Mouse (Mus musculus) forebrain, embryonic 16.5 days (tissue): ENCODE measurements around the gene Gm12888. TPM values are rescaled to one million over a fixed set of nuclear protein-coding genes. Genes with fewer than 3 reads are reported as not detected.
"Not testable (repeated sequence)": the region's sequence is repeated elsewhere in the genome, so short reads cannot be mapped to it uniquely, and the experiment has no call there.

Experiments used
- ATAC-seq: fragments of 200-750 bp; cut with Nextera tagmentation; 2 replicates; pipeline ENCODE4 v1.8.0; 2017; ENCODE audit warnings: mild to moderate bottlenecking, moderate library complexity
- H3K27ac ChIP-seq: fragments of 300-500 bp; sonication (generic); 2 replicates; pipeline ENCODE4 v1.5.1; 2014; ENCODE audit warnings: low read length, control low read depth
- H3K27me3 ChIP-seq: fragments of 300-500 bp; sonication (generic); replicated peaks from 2 replicates; pipeline ENCODE4 v1.6.1; 2014; ENCODE audit warnings: low read length; ENCODE audit not compliant: control insufficient read depth, insufficient read depth
- H3K36me3 ChIP-seq: fragments of 300-500 bp; sonication (generic); 2 replicates; pipeline ENCODE4 v1.6.1; 2014; ENCODE audit not compliant: control insufficient read depth, insufficient read depth
- H3K4me1 ChIP-seq: fragments of 300-500 bp; sonication (generic); replicated peaks from 2 replicates; pipeline ENCODE4 v1.6.1; 2014; ENCODE audit warnings: low read length; ENCODE audit not compliant: control insufficient read depth, insufficient read depth
- H3K4me2 ChIP-seq: fragments of 300-500 bp; sonication (generic); 2 replicates; pipeline ENCODE4 v1.6.1; 2014; ENCODE audit warnings: mild to moderate bottlenecking, low read length, control low read depth
- H3K4me3 ChIP-seq: fragments of 300-500 bp; sonication (generic); replicated peaks from 2 replicates; pipeline ENCODE4 v1.5.1; 2014; ENCODE audit warnings: mild to moderate bottlenecking, low read length, control low read depth
- H3K9ac ChIP-seq: fragments of 300-500 bp; sonication (generic); replicated peaks from 2 replicates; pipeline ENCODE4 v1.6.1; 2014; ENCODE audit warnings: low read depth, low read length, control low read depth
- H3K9me3 ChIP-seq: fragments of 300-500 bp; sonication (generic); 2 replicates; pipeline ENCODE4 v1.6.1; 2016; ENCODE audit warnings: low read length; ENCODE audit not compliant: control insufficient read depth
- WGBS: fragments of 180-500 bp; shearing (Covaris S2); extraction: QIAGEN DNeasy Blood & Tissue Kit; methylation state at CpG from one replicate; pipeline ENCODE4 v1.1.7; 2014; 5-methylcytosine and 5-hydroxymethylcytosine counted together
- polyA plus RNA-seq: library from polyadenylated mRNA; unstranded; fragments of >200 nt; fragmentation: Nextera tagmentation; extraction: Ambion mirVana; gene quantifications from 2 replicates; pipeline ENCODE4 v1.2.1, GENCODE M21; 2015

Gene Gm12888
- not detected in 2 replicates for polyA plus RNA-seq

GRCm38 (mm10) chr4:121324817-121325216, at the start of gene Gm12888:
Gene Gm12888, minus strand, starts transcription at chr4:121324917.
- ATAC-seq, H3K27me3 ChIP-seq, H3K4me3 ChIP-seq, H3K36me3 ChIP-seq, H3K27ac ChIP-seq, H3K9me3 ChIP-seq, H3K4me2 ChIP-seq, H3K9ac ChIP-seq, H3K4me1 ChIP-seq: not testable (repeated sequence)
- 57% methylated on average over 3 of the region's 5 CpGs for WGBS

Other genes with a start within 250 kb of the Gm12888 start
- 27.4 and 32.1 TPM in 2 replicates for gene Zmpste24, start 226.7 kb downstream of the Gm12888 start, polyA plus RNA-seq
- not detected in 2 replicates for gene Tmco2, start 215.7 kb downstream of the Gm12888 start, polyA plus RNA-seq
- gene Rlf, start 109.8 kb downstream of the Gm12888 start, polyA plus RNA-seq = 34.5 and 34.9 TPM in 2 replicates
- not detected in 2 replicates for gene Gm12886, start 98.2 kb upstream of the Gm12888 start, polyA plus RNA-seq